Mouse (Mus musculus): Measurements from ENCODE around the gene C1qtnf9. TPM values are rescaled to one million over a fixed set of nuclear protein-coding genes. Genes with fewer than 3 reads are reported as not detected.

Gene C1qtnf9
- polyA plus RNA-seq, 1 experiment: not detected

DNA sequence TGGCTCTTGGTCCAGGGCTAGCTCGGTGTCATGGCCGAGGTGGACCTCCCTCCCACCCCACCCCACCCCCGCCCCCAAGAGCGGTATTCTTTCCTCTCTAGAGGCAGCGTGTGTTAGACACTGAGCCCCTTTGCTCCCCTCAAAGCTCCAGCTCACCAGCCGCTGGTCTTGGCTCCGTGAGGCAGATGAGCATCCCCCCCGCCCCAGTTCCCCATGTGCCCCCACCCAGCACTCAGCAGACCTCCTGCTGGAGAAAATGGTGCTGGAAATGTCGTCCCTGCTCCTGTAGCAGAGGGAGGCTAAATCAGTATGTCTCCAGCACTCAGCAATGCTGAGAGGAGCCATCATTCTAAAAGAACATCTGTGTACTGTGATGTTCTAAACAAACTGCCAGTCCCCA, 24.3 kb upstream of the C1qtnf9 start:
- no peak overlapping the region for H3K4me3 ChIP-seq (ENCODE audit: insufficient read depth, low read depth, low read length)
- TF ChIP-seq CTCF (IDR thresholded peaks at IDR 0.05; ENCODE audit: insufficient read depth, low read depth, low read length): no peak
- TF ChIP-seq POLR2A (IDR thresholded peaks at IDR 0.05; ENCODE audit: insufficient read depth, low read depth, low read length): no peak
- WGBS: 65% methylated on average over 9 of the region's 9 CpGs
- no peak overlapping the region for H3K27ac ChIP-seq (ENCODE audit: insufficient read depth, low read depth, low read length)
- peaks cover 13% of the 10 kb centered on the region for H3K4me1 ChIP-seq (ENCODE audit: control insufficient read depth, insufficient read depth, low read length)

DNA sequence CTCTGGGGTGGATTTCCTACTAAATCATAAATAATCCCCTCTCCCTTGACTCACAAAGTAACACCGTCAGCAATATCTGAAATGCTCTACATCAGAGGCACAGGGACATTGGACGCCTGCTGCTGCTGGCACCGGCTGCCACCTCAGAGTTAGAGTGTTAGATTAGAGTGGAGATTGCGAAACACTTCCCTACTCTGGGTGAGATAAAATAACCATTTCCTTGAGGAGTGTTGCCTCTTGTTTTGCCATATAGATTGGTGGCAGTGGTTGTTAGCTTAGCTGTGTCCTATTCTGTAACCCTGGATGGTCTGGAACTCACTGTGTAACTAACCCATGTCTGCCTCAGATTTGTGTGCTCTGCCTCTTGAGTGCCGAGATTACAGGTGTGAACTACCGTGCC, 22.7 kb upstream of the C1qtnf9 start:
- 93% methylated on average over 6 of the region's 6 CpGs for WGBS
- no peak for TF ChIP-seq POLR2A (IDR thresholded peaks at IDR 0.05; ENCODE audit: insufficient read depth, low read depth, low read length)
- no peak for TF ChIP-seq CTCF (IDR thresholded peaks at IDR 0.05; ENCODE audit: insufficient read depth, low read depth, low read length)
- Histone ChIP-seq H3K27ac (ENCODE audit: insufficient read depth, low read depth, low read length) (no peak overlapping the region), H3K4me1 (ENCODE audit: control insufficient read depth, insufficient read depth, low read length) (peaks cover 8% of the 10 kb centered on the region), H3K4me3 (ENCODE audit: insufficient read depth, low read depth, low read length) (no peak overlapping the region)

DNA sequence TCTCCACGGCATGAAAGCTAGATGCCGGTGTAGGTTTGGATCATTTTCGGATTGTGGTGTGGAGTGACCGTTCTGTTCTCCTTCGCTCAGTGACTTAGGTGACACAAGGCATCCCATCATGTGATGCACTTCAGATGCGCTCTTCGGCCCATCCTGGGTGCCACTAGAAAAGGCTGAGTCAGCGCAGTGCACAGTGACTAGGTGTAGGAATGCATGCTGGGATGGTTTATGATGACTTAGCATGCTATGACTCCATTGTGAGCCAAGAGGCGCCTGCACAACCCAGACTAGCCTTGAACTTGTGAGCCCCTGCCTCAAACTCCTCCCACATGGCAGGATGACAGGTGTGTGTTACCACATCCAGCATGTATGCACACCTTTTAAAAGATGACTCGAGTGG, 21.8 kb upstream of the C1qtnf9 start:
- TF ChIP-seq POLR2A (IDR thresholded peaks at IDR 0.05; ENCODE audit: insufficient read depth, low read depth, low read length) (no peak), CTCF (IDR thresholded peaks at IDR 0.05; ENCODE audit: insufficient read depth, low read depth, low read length) (no peak)
- Histone ChIP-seq H3K4me3 (ENCODE audit: insufficient read depth, low read depth, low read length) (no peak overlapping the region), H3K27ac (ENCODE audit: insufficient read depth, low read depth, low read length) (no peak overlapping the region), H3K4me1 (ENCODE audit: control insufficient read depth, insufficient read depth, low read length) (peaks cover 8% of the 10 kb centered on the region)
- 96% methylated on average over 10 of the region's 10 CpGs for WGBS

DNA sequence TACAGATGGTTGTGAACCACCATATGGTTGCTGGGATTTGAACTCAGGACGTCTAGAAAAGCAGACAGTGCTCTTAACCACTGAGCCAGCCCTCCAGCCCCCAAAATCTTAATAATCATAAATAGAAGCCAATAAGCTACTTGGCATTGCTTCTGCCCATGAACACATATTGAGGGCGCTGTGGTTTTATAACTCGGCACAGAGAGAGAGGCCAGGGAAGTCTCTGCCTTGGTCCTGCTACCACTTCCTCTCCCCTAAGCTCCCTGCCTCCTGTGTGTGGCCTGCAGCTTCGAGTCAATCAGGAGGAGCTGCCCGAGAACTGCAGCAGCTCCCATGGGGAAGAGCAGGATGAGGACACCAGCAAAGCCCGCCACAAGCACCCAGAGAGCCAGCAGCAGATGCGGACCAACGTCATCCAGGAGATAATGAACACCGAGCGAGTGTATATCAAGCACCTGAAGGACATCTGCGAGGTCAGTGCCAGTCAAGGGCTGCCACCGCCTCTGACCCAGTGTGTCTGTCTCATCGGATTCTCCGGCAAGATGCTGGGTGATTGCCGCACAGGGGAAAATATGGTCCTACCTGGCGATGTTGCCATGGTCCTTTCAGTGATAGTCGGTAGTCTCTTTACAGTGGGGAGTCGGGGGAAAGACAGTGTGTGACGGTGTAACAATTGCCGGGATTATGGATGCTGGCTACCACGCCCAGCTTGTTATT, 20.6 kb upstream of the C1qtnf9 start:
- no peak overlapping the region for H3K27ac ChIP-seq (ENCODE audit: insufficient read depth, low read depth, low read length)
- H3K4me1 ChIP-seq (ENCODE audit: control insufficient read depth, insufficient read depth, low read length): peaks cover 7% of the 10 kb centered on the region
- 90% methylated on average over 21 of the region's 21 CpGs for WGBS
- no peak overlapping the region for H3K4me3 ChIP-seq (ENCODE audit: insufficient read depth, low read depth, low read length)
- TF ChIP-seq CTCF (IDR thresholded peaks at IDR 0.05; ENCODE audit: insufficient read depth, low read depth, low read length): no peak
- TF ChIP-seq POLR2A (IDR thresholded peaks at IDR 0.05; ENCODE audit: insufficient read depth, low read depth, low read length): no peak

DNA sequence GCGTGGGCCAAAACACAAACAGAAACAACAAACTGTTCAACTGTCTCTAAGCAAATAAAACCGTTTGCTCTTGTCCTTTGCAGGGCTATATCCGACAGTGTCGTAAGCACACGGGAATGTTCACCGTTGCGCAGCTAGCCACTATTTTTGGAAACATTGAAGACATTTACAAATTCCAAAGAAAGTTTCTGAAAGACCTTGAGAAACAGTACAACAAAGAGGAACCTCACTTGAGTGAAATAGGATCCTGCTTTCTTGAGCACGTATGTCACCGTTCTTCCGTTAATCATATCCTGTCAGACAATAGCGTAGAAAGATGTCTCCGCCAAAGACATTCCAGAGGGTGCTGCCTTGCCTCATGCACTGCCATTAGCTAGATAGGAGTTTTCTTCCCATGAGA, 18.1 kb upstream of the C1qtnf9 start:
- WGBS: 84% methylated on average over 12 of the region's 12 CpGs
- Histone ChIP-seq H3K4me1 (ENCODE audit: control insufficient read depth, insufficient read depth, low read length) (peaks cover 8% of the 10 kb centered on the region), H3K4me3 (ENCODE audit: insufficient read depth, low read depth, low read length) (no peak overlapping the region), H3K27ac (ENCODE audit: insufficient read depth, low read depth, low read length) (no peak overlapping the region)
- TF ChIP-seq CTCF (IDR thresholded peaks at IDR 0.05; ENCODE audit: insufficient read depth, low read depth, low read length) (no peak), POLR2A (IDR thresholded peaks at IDR 0.05; ENCODE audit: insufficient read depth, low read depth, low read length) (no peak)

DNA sequence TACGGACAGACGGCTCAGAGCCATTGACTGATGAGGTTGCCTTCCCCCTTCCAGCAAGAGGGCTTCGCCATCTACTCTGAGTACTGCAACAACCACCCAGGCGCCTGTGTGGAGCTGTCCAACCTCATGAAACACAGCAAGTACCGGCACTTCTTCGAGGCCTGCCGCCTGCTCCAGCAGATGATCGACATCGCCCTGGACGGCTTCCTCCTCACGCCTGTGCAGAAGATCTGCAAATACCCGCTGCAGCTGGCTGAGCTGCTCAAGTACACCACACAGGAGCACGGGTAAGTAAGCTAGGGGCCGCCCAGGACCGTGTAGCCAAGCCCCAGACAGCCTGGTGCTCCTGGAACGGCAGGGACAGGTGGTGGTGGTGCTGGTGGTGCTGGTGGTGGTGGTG, 16.4 kb upstream of the C1qtnf9 start:
- H3K4me1 ChIP-seq (ENCODE audit: control insufficient read depth, insufficient read depth, low read length): peaks cover 8% of the 10 kb centered on the region
- WGBS: 95% methylated on average over 16 of the region's 16 CpGs
- no peak overlapping the region for H3K27ac ChIP-seq (ENCODE audit: insufficient read depth, low read depth, low read length)
- TF ChIP-seq CTCF (IDR thresholded peaks at IDR 0.05; ENCODE audit: insufficient read depth, low read depth, low read length): no peak
- no peak for TF ChIP-seq POLR2A (IDR thresholded peaks at IDR 0.05; ENCODE audit: insufficient read depth, low read depth, low read length)
- no peak overlapping the region for H3K4me3 ChIP-seq (ENCODE audit: insufficient read depth, low read depth, low read length)

DNA sequence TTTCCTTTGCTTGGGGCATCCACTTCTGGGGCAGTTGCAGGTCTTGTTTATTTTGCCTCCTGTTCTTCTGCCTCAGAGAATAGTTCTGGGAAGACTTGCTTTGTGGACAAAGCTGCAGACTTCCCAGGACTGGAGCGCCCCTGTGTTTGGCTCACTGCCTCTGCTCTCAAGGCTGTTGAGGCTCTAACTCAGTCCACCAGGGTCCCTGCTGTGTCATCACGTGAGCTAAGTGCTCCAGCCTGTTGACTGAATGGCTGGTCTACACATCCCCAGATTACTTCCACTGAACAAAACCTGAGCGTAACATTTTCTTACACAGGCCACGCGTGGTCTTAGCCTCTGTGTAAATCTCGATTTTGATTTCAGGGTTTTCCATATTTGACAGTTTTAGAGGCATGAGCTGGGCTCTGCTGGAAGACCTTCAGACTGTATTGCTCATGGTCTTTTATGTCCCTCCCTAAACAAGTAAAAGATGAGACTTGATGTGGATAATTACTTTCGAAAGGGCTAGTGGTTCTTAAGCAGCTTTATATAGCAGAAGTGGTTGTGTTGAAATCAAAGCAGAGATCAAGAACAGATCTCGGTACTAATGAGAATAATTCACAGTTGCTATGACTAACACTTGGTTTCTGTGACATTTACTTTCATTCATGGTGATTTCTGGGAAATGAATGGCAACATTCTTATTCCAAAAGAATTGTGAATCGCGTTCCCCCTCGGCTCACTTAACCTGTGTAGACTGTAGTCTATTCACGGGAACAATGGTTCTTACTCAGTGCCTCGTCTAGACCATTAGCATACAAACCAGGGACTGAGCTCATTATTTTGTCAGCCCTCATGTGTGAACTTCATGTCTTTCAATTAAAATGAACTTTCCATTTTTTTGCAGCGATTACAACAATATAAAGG, 14.8 kb upstream of the C1qtnf9 start:
- Histone ChIP-seq H3K4me1 (ENCODE audit: control insufficient read depth, insufficient read depth, low read length) (peaks cover 5% of the 10 kb centered on the region; the same call in 1 of the 2 replicates), H3K4me3 (ENCODE audit: insufficient read depth, low read depth, low read length) (no peak overlapping the region), H3K27ac (ENCODE audit: insufficient read depth, low read depth, low read length) (no peak overlapping the region)
- TF ChIP-seq CTCF (IDR thresholded peaks at IDR 0.05; ENCODE audit: insufficient read depth, low read depth, low read length): no peak
- no peak for TF ChIP-seq POLR2A (IDR thresholded peaks at IDR 0.05; ENCODE audit: insufficient read depth, low read depth, low read length)
- 52% methylated on average over 14 of the region's 14 CpGs for WGBS

DNA sequence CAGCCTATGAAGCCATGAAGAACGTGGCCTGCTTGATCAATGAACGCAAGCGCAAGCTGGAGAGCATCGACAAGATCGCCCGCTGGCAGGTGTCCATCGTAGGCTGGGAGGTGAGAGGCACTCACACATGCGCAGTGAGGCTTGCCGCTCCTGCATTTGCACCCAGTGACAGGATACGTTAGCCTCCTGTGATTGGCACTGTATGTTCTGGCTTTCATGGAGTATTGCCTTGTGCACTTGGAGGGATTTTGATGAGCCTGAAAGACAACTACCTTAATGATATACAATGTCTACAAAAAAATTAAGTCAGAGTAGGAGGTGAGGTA, 14.2 kb upstream of the C1qtnf9 start:
- H3K4me3 ChIP-seq (ENCODE audit: insufficient read depth, low read depth, low read length): no peak overlapping the region
- no peak for TF ChIP-seq CTCF (IDR thresholded peaks at IDR 0.05; ENCODE audit: insufficient read depth, low read depth, low read length)
- TF ChIP-seq POLR2A (IDR thresholded peaks at IDR 0.05; ENCODE audit: insufficient read depth, low read depth, low read length): no peak
- H3K4me1 ChIP-seq (ENCODE audit: control insufficient read depth, insufficient read depth, low read length): peaks cover 5% of the 10 kb centered on the region; the same call in 1 of the 2 replicates
- 42% methylated on average over 10 of the region's 10 CpGs for WGBS
- no peak overlapping the region for H3K27ac ChIP-seq (ENCODE audit: insufficient read depth, low read depth, low read length)

DNA sequence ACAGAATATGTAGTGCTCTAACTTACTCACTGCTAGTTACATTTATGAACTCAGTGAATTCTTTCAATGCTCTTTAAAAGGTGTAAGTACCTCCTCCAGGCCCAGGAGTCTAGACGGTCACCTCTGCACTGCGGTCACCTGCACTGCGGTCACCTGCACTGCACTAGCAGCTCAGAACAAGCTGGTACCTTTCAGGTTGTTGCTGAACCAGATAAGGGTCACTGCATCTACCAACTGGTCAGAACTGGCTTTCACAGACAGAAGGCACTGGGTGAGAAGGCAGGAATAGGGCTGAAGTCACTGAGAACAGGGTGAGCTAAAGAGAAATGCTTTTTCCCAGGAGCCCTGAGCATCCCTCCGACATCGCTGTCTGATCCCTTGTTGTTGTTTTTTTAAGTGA, 13.3 kb upstream of the C1qtnf9 start:
- Histone ChIP-seq H3K4me1 (ENCODE audit: control insufficient read depth, insufficient read depth, low read length) (peaks cover 5% of the 10 kb centered on the region; the same call in 1 of the 2 replicates), H3K27ac (ENCODE audit: insufficient read depth, low read depth, low read length) (no peak overlapping the region), H3K4me3 (ENCODE audit: insufficient read depth, low read depth, low read length) (no peak overlapping the region)
- TF ChIP-seq POLR2A (IDR thresholded peaks at IDR 0.05; ENCODE audit: insufficient read depth, low read depth, low read length): no peak
- no peak for TF ChIP-seq CTCF (IDR thresholded peaks at IDR 0.05; ENCODE audit: insufficient read depth, low read depth, low read length)
- 98% methylated on average over 5 of the region's 5 CpGs for WGBS
